Mouse (Mus musculus): ENCODE measurements at regions not wholly inside any gene's neighbourhood (a gene's known extent, or its start where the extent isn't known, plus 50 kb on each side); places are given as distances from the start of the nearest gene placed in this dataset.

DNA sequence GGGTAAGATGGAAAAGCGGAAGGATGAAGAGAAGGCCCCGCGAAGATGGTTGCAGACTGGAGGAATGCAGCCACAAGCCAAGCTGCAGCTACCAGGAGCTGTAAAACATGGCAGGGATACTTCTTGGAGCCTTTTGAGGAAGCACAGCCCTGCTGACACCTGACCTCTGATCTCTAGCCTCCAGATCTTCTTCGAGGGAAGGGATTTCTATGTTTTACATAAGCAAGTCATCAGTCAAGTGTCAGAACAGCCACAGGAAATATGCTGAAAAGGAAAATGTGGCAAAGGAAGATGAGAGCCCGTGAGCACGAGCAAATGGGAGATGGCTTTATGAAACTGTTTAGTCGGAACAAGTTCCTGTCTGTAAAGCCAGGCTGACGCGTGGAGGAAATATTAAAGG is 219.1 kb downstream of the Tshz3 start:
- Histone ChIP-seq H3K4me1 (ENCODE audit: control insufficient read depth, insufficient read depth, low read length) (no peaks in the 10 kb centered on the region), H3K9ac (ENCODE audit: low read depth, low read length) (no peak overlapping the region)
- 68% methylated on average over 9 of the region's 9 CpGs for WGBS

DNA sequence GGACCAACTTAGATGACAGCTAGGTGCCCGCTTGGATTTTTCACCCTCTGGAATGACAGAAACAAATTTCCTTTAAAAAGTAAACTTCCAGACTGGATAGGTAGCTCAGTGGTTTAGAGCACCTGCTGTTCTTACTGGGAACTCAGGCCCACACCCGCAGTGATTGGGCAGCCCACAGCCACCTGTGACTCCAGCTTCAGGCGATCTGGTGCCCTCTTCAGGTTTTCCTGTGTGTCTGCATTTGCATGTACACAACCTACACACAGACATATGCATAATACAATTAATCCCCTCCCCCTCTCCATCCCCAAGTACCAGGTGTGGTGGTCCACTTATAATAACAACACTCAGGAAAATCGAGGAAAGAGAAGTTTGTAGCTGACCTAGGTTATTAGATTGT is 221.5 kb downstream of the Tshz3 start:
- no peaks in the 10 kb centered on the region for H3K4me1 ChIP-seq (ENCODE audit: control insufficient read depth, insufficient read depth, low read length)
- H3K27ac ChIP-seq (replicated peaks; ENCODE audit: insufficient read depth, low read depth, low read length) = no peak overlapping the region
- H3K36me3 ChIP-seq (ENCODE audit: control insufficient read depth, insufficient read depth, low read length) = no peaks in the 10 kb centered on the region
- WGBS = 79% methylated on average over 4 of the region's 4 CpGs
- H3K27me3 ChIP-seq (ENCODE audit: control insufficient read depth, insufficient read depth, low read length) = no peaks in the 10 kb centered on the region
- no peak overlapping the region for H3K9ac ChIP-seq (ENCODE audit: low read depth, low read length)
- no peak for DNase-seq (ENCODE audit: extremely low read depth, low read depth, low spot score)
- no peak for TF ChIP-seq POLR2A (IDR thresholded peaks at IDR 0.05; ENCODE audit: extremely low read depth, insufficient read depth, low read length)
- TF ChIP-seq CTCF (IDR thresholded peaks at IDR 0.05; ENCODE audit: low read depth, low read length) = no peak
- no peaks in the 10 kb centered on the region for H3K79me2 ChIP-seq (ENCODE audit: control insufficient read depth, insufficient read depth, low read length)
- H3K4me3 ChIP-seq (ENCODE audit: insufficient read depth, low read depth, low read length) = no peak overlapping the region

More for the DNA sequence above, 219.1 kb downstream of the Tshz3 start:
- H3K27ac ChIP-seq (replicated peaks; ENCODE audit: insufficient read depth, low read depth, low read length) = no peak overlapping the region
- H3K27me3 ChIP-seq (ENCODE audit: control insufficient read depth, insufficient read depth, low read length) = no peaks in the 10 kb centered on the region
- no peak overlapping the region for H3K4me3 ChIP-seq (ENCODE audit: insufficient read depth, low read depth, low read length)
- no peaks in the 10 kb centered on the region for H3K36me3 ChIP-seq (ENCODE audit: control insufficient read depth, insufficient read depth, low read length)
- TF ChIP-seq POLR2A (IDR thresholded peaks at IDR 0.05; ENCODE audit: extremely low read depth, insufficient read depth, low read length) (no peak), CTCF (IDR thresholded peaks at IDR 0.05; ENCODE audit: low read depth, low read length) (no peak)
- DNase-seq (ENCODE audit: extremely low read depth, low read depth, low spot score) = no peak
- H3K79me2 ChIP-seq (ENCODE audit: control insufficient read depth, insufficient read depth, low read length) = no peaks in the 10 kb centered on the region

DNA sequence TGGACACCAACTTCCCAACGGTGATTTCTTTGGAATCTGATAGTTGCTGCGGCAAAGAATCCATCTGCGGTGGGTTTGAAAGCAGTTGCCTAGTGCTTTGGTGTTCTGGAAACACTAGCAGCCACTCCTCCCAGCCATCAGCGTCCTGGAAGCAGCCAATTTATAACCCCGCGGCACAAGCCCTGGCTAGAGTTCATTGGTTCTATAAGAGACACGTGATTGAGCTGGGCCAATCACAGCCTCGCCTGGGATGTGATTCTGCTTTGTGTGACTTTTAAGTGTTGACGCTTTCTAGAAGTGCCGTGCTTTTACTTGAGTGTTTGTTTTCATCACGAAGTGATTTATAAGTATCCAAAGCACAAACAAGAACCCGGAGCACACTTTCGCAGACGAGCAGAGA is 223.1 kb downstream of the Tshz3 start:
- TF ChIP-seq POLR2A (IDR thresholded peaks at IDR 0.05; ENCODE audit: extremely low read depth, insufficient read depth, low read length) (no peak), CTCF (IDR thresholded peaks at IDR 0.05; ENCODE audit: low read depth, low read length) (no peak)
- Histone ChIP-seq H3K4me1 (ENCODE audit: control insufficient read depth, insufficient read depth, low read length) (no peaks in the 10 kb centered on the region), H3K27me3 (ENCODE audit: control insufficient read depth, insufficient read depth, low read length) (no peaks in the 10 kb centered on the region), H3K36me3 (ENCODE audit: control insufficient read depth, insufficient read depth, low read length) (no peaks in the 10 kb centered on the region), H3K79me2 (ENCODE audit: control insufficient read depth, insufficient read depth, low read length) (no peaks in the 10 kb centered on the region), H3K4me3 (ENCODE audit: insufficient read depth, low read depth, low read length) (no peak overlapping the region), H3K9ac (ENCODE audit: low read depth, low read length) (no peak overlapping the region), H3K27ac (replicated peaks; ENCODE audit: insufficient read depth, low read depth, low read length) (no peak overlapping the region)
- DNase-seq (ENCODE audit: extremely low read depth, low read depth, low spot score) = no peak
- WGBS = 83% methylated on average over 14 of the region's 14 CpGs

DNA sequence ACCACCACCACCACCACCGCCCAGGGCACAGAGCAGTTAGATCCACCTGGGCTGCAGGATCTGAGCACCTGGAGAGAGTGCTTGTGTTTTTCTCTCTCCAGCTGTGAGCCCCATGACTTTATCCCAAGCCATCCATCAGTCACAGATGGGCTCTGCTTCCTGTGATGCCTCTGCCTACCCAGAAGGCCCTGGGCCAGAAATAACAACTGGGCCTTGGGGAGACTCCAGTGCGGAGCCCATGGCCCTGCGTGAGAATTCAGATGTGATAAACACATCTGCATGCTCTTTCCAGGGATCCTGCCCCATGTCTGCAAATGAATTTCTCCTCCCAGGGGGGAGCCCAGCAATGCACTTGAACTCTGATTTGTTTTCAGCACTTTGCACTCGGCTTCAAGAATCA is 235.6 kb downstream of the Tshz3 start:
- Histone ChIP-seq H3K27me3 (ENCODE audit: control insufficient read depth, insufficient read depth, low read length) (no peaks in the 10 kb centered on the region), H3K4me1 (ENCODE audit: control insufficient read depth, insufficient read depth, low read length) (no peaks in the 10 kb centered on the region), H3K79me2 (ENCODE audit: control insufficient read depth, insufficient read depth, low read length) (no peaks in the 10 kb centered on the region), H3K27ac (replicated peaks; ENCODE audit: insufficient read depth, low read depth, low read length) (no peak overlapping the region), H3K36me3 (ENCODE audit: control insufficient read depth, insufficient read depth, low read length) (no peaks in the 10 kb centered on the region), H3K9ac (ENCODE audit: low read depth, low read length) (no peak overlapping the region), H3K4me3 (ENCODE audit: insufficient read depth, low read depth, low read length) (no peak overlapping the region)
- TF ChIP-seq CTCF (IDR thresholded peaks at IDR 0.05; ENCODE audit: low read depth, low read length) = no peak
- no peak for DNase-seq (ENCODE audit: extremely low read depth, low read depth, low spot score)
- WGBS = 83% methylated on average over 3 of the region's 4 CpGs

DNA sequence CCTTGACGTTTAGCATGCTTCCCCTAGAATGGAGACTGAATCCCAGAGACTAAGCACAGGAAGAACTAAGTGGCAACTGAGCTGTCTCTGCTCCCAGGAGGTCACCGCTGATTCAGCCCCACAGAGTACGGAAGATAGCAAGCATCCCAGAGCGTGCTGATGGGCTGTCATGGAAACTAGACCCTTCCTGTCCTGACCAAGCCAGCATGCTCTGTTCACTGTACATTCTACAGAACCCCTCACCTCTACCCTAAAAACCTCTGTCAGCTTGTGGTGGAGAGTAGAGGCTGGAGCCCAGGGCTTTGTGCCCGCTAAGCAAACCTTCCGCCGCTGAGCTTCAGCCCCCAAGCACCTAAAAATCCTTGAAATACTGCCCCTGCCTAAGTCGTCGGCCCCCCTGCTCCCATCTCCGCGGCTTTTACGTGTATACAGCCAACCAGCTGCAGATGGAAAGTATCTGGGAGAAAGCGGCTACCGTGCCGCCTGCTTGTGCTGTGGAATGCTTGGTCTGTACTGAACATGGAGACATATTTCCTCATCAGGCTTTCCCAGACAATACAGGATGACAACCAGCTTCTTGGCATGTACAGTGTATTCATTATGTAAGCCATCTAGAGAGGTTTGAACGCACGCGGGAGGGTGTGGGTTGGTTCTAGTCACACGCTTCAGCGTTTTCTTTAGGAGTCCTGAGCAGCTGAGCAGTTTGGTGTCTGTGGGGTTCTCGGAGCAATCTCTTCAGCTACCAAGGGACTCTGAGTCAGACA is 237.1 kb downstream of the Tshz3 start:
- no peaks in the 10 kb centered on the region for H3K4me1 ChIP-seq (ENCODE audit: control insufficient read depth, insufficient read depth, low read length)
- no peak overlapping the region for H3K4me3 ChIP-seq (ENCODE audit: insufficient read depth, low read depth, low read length)
- H3K27ac ChIP-seq (replicated peaks; ENCODE audit: insufficient read depth, low read depth, low read length) = no peak overlapping the region
- TF ChIP-seq CTCF (IDR thresholded peaks at IDR 0.05; ENCODE audit: low read depth, low read length) = no peak
- TF ChIP-seq POLR2A (IDR thresholded peaks at IDR 0.05; ENCODE audit: extremely low read depth, insufficient read depth, low read length) = no peak
- 81% methylated on average over 21 of the region's 21 CpGs for WGBS
- no peaks in the 10 kb centered on the region for H3K27me3 ChIP-seq (ENCODE audit: control insufficient read depth, insufficient read depth, low read length)
- no peak overlapping the region for H3K9ac ChIP-seq (ENCODE audit: low read depth, low read length)
- no peaks in the 10 kb centered on the region for H3K79me2 ChIP-seq (ENCODE audit: control insufficient read depth, insufficient read depth, low read length)
- no peak for DNase-seq (ENCODE audit: extremely low read depth, low read depth, low spot score)
- no peaks in the 10 kb centered on the region for H3K36me3 ChIP-seq (ENCODE audit: control insufficient read depth, insufficient read depth, low read length)

DNA sequence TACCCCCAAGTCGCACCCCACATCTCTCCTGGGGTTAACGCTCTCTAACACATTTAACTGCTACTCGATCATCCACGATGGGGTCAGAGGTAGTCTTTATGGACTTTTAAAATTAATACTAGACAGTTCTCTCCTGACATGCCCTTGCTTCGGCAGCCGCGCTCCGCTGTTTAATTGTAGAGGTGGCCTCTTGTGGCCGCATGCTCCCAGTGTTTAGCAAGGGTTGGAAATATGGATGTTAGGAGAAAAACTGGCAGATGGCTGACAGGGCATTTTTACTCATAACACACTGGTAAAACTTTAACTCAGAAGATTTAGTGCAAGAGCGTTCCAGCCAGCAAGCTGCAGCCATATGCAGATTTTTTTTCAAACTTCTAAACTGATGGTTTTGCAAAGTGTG is 242.7 kb downstream of the Tshz3 start:
- no peak overlapping the region for H3K4me3 ChIP-seq (ENCODE audit: insufficient read depth, low read depth, low read length)
- no peaks in the 10 kb centered on the region for H3K79me2 ChIP-seq (ENCODE audit: control insufficient read depth, insufficient read depth, low read length)
- H3K27me3 ChIP-seq (ENCODE audit: control insufficient read depth, insufficient read depth, low read length) = no peaks in the 10 kb centered on the region
- no peak overlapping the region for H3K9ac ChIP-seq (ENCODE audit: low read depth, low read length)
- TF ChIP-seq CTCF (IDR thresholded peaks at IDR 0.05; ENCODE audit: low read depth, low read length) = no peak
- no peak for TF ChIP-seq POLR2A (IDR thresholded peaks at IDR 0.05; ENCODE audit: extremely low read depth, insufficient read depth, low read length)
- no peaks in the 10 kb centered on the region for H3K4me1 ChIP-seq (ENCODE audit: control insufficient read depth, insufficient read depth, low read length)
- H3K27ac ChIP-seq (replicated peaks; ENCODE audit: insufficient read depth, low read depth, low read length) = no peak overlapping the region
- no peaks in the 10 kb centered on the region for H3K36me3 ChIP-seq (ENCODE audit: control insufficient read depth, insufficient read depth, low read length)
- 86% methylated on average over 10 of the region's 10 CpGs for WGBS
- DNase-seq (ENCODE audit: extremely low read depth, low read depth, low spot score) = no peak

Data from liver, adult 2 months (tissue).